Mouse (Mus musculus): Measurements from ENCODE around the gene Fsd2.

The Fsd2 gene

DNA sequence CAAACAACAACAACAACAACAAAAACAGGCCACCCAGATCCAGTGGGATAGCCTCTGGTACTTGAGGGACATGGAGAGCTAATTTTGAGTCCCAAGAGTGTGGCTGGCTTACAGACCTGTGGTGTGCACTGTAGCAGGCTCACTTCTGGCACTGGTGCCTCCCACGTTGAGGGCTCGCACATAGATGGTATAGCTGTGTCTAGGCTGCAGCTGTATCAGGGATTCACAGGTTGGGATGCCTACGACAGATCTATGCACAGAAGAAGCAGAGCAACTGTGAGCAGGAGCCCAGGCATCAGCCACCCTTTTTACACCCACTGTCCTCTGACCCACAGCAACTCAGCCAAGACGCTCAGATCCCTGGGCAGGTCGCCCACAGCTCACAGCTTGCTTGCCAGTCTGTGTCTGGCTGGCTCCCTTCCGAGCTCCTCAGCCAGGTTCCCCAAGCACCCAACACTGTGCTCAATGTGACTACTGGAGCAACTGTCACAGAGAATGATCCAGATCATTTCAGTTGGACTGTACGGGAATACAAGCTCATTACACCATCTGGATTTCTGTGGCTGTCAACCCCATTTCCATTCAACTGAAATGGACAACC lies 24.7 kb downstream of the Fsd2 start:
- DNase-seq (ENCODE audit: low spot score): no peak

DNA sequence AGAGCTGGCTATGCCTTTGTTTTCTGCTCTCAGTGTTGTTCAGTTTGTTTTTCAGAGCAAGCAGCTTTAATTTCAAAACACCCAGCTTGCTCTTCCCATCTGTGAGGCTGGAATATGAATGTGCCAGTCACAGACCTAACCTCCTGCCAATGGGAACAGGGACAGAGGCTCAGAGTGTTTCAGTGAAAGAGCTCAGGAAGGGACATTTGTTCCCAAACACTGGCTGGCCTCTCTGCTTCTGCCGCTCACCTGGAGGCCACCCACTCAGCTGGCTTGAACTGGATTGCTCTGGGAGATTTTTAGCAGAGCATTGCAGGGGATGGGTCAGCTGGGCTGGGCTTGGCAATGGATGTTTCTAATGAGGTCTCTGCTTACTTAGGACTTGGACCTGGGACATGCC lies 25.7 kb downstream of the Fsd2 start:
- DNase-seq (ENCODE audit: low spot score): no peak

DNA sequence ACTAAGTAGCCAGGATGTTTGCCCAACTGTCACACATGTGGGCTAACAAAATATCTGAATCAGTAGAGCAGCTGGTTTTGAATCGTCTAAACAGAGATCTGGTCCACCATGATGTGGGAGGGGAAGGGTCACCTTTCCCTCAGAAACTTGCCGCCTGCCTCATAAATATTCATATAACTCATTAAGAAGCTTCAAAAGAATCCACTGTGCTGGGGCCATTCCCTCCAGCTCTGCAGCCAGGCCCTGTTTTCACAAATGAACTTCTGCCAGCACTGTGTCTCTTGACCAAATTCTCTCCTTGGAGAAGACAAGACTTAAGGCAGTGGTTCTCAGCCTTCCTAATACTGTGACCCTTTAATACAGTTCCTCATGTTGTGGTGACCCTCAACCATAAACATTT lies 27.2 kb downstream of the Fsd2 start:
- no peak for DNase-seq (ENCODE audit: low spot score)

DNA sequence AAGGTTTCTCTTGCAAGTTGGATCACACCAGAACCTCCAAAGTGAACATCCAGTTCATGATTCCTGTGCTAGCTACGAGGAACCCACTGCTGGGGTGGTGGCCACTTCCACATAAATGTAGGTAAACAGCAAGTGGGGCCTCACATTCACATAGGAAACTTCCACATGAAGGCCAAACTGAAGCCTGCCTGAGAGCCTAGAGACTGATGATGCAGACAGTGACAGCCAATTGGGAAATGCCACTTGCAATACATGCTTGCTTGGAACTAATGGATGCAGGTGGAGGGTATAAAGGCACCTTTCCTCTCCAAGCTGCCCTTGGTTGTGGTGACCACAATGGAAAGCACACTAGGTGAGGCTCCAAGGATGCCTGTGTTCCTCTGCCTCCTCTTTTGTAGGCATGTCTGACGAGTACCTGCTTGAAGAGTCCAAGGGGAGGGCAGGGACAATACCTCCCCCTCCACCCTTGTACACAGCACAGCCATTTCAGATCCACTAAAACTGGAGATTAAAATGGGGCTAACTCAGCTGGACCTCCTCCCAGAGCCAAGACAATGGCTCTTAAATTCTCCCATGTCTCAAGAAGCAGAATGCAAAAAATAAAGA lies 28.6 kb downstream of the Fsd2 start:
- DNase-seq (ENCODE audit: low spot score): no peak

DNA sequence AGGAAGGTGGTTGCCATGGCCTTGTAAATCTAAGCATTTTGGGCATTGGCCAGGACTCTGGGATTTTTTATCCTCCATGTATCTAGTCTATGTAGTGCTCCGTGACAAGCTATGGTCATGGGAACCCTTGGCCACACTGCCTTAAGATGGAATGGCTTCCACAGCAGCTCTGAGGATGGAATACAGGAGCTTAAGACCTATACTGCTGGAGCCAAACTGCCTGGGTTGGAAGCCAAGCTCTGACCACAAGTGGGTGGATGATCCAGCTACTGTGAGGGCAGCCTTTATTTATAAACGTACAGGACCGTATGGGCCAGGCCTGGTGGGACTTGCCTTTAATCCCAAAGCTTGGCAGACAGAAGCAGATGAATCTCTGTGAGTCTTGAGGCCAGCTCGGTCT lies 30.3 kb downstream of the Fsd2 start:
- DNase-seq (ENCODE audit: low spot score): no peak

DNA sequence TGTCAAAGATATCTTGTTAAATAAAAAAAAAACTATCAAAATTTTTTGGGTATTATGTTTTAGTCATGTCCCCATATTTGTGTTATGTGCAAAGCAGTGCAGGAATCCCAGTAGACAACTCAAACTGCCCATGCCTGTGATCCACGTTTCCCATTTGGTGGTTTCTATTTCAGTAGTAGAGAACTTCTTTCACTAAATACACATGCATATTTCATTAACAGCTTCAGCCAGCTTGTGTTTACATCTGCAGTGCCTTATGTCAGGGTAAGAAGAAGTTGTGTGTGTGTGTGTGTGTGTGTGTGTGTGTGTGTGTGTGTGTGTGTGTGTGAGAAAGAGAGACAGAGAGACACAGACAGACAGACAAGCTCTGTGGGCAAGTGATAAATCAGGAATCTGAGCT lies 35.3 kb downstream of the Fsd2 start:
- no peak for DNase-seq (ENCODE audit: low spot score)

DNA sequence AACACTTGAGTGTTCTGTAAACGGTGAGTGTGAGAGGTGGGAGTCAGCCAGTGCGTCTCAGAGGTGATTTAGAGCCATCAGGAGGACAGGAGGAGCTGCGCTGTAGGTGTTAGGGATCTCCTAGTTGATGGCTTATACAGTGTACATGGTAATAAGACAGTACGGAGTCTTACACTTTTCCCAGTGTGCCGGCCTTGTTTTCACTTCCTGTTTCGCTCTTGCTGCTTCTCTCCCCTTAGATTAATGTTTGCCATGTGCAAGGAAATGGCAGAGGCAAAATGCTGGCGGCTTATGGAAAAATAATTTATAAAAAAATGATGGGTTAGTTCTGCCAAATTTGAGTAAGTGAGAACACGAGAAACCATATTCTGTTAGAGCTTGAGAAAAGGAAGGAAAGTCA lies 37.8 kb downstream of the Fsd2 start:
- DNase-seq (ENCODE audit: low spot score): no peak

DNA sequence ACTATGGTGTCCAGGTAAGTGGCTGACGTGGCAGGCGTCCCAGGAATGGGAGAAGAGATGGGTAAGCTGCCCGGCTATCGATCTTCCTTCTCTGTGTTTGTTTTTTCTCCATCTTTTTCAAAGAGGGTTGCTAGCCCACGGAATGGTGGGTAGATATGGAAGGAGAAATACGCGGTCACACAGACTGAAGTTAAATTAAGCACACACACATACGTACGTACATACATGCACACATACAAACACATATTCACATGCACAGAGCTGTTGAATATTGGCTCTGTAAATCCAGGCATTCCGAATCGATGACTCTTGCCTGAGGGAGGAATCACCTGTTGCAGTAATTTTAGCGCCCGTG lies 43.1 kb downstream of the Fsd2 start:
- DNase-seq (ENCODE audit: low spot score): no peak

DNA sequence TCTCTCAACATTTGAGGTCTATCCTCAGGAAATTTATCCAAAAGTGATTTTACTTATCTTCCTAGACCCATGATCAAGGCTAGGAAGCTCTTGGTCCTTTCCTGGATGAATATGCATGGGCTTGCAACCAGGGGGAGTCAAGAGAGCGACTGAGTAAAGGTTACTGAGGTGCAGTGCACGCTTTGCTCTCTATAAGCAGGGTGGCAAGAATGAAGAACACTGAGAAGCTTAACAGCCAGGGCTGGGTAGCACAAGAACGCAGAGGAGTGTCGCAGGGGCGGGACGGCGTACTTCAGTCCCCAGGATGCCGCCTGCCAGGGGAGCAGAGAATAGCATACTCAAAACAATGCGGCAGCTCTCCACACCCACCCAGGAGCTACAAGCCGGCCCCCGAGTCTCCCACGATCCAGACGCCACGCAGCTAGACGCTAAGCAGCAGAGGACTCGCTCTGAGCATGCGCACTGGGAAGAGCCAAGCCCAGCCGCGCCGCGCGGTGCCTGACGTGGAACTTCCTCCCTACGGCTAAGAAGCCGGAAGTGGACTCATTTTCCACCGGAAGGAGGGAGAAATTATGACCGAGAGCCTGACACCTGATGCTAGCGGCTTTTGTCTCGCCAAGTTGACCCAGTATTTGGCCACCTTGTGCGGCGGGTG lies 43.6 kb downstream of the Fsd2 start:
- peak; percentile 89 for DNase-seq (ENCODE audit: low spot score)

DNA sequence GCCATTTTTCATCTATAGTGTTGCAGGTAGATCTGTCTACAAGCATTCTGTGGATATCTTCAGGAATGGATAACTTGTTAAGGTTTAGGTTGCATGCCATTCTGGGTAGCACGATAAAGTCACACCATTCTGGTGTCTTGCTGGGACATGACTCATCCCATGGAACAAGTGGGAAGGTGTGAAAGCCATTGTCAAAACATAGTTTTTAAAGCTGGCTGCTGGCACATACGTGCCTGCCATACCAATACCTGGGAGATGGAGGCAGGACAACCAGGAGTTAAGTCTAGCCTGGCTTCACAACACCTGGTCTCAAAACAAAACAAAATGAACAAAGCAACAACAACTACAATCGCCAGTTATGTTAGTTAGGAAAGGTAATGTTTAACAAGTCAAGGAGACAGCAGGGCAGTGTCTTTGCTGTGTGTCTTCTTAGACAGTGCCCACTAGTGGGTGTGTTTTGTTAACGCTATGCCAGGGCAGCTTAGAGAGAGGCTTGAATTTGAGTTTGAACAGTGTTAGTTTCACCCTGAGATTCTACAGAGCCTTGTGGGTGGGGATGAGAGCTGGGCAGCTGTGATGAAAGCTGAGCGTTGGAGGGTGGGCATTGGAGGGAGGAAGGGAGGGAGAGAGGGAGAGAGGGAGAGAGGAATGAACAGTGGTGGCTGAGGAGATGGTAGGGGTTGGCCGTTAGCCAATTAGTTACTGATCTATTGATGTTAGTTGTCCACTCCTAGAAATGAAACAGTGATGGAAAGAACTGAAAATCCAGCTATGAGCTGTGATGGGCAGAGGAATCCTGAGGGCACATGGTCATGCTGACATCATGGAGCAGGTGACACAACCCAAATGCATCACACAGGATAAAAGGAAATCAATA lies 50.4 kb downstream of the Fsd2 start:
- no peak for DNase-seq (ENCODE audit: low spot score)

DNA sequence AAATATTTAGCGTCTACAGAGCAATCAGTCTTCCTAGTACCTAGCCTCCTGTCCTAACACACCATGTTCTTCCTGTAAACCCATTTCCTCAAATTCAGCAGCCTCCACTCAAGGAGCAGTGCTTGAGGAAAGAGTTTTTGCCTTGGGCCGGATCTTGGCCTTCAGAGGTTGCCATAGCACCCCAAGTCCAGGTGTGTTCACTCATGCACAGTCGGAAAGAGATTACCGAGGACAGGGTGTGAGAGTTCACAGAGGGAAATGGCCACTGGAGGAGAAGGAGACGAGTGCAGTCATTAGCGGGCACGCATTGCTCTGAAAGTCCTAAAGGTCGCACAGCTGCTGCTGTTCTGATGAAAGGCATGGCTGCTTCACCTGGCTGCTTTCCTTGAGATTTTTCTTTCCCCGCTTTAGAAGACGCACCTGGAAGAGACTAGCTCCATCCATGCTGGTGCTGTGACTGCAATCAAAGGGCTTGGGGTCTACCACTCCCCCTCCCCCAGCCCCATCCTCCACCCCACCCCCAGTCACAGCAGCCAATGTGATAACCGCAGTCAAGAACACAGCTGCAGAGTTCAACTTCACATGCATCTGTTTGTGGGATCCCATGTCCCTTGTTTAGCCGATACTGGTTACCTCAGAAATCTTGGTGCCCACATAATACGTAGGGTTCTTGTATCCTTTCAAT lies 51.7 kb downstream of the Fsd2 start:
- no peak for DNase-seq (ENCODE audit: low spot score)

DNA sequence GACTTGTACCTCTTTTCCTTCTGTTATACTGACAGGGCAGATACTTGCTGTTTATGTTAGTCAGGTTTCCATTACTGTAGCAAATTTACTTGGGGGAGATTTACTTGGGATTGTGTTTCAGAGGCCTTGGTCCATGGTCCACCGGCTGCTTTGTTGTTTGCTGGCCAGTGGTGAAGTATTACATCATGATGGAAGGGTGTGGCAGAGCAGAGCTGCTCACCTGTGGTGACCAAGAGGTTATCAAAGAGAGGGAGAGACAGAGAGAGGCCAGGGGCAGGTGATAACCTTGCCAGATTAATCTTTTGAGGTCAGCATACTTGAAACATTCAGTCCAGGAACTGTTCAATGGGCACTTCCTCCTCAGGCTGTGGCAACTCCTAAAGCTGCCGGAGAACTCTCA lies 65.7 kb downstream of the Fsd2 start:
- no peak for DNase-seq (ENCODE audit: low spot score)

DNA sequence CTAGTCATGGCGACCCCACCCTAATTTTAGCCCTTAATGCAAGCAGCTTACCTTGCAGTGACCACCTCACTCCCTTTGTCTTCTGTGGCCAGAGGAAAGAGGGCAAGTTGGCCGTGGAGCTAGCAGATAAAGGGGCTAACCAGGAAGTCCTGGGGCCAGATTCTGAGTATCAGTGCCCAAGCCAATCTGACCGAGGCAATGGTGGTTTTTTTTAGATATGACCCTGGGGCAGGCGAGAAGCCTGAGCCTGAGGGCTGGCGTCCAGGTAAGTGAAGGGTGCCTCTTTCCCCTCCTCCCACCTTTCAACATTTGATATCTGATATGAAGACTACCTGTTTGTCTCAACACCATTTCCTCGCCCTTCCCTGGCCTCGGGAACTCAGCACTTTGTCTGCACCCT lies 68.6 kb downstream of the Fsd2 start, which contains the start of gene BC048679:
BC048679 (minus strand) TSS at position 101 of the 400 bp plus-strand sequence.
- no peak for DNase-seq (ENCODE audit: low spot score)

DNA sequence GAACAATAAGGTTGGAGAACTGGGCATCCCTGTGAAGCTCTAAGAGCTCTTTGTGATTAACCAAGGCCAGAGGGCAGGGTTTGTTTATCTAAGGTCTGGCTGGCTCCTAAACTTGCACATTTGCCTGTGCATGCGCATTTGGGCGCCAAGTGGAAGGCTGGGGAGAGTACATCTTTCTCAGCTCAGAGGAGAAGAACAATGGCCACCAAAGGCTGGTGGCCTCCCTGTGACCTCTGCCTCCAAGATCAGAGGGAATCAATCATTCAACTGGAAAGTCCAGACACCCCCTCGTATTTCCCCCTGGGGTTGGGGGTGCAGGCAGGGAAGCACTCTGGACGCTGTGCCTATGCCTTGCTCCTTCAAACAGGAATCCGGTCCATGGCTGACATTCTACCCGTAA lies 69.6 kb downstream of the Fsd2 start:
- DNase-seq (ENCODE audit: low spot score): no peak

DNA sequence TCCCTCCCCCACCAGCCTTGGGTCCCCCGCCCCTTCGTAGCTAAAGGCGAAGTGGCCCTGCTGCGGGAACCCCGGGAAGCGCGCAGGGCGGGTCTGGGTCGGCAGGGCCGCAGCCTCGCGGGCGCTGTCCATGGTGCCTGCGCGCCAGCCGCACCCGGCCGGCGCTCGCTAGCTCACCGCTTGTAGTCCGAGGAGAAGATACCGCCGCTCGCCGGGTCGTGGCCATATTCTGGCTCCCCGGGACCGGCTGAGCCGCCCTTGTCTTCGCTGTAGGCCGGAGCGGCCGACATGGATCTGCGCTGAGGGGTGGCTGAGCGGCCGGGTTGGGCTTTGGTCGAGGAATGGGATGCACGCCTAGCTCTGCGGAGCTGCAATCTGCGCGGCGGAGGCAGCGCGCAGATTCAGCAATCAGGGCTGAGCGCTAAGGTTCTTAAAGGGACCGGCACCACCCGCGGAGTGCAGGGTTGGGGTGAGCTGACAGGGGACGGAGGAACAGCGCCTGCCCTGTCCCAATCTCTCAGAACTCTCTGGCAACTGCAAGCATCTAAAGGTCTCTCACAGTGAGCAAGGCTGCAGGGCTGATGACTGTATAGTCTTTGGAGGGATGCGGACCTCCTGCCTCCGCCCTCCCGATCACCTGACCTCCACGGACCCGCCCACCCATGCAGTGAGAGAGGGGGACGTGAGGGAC lies 73.3 kb downstream of the Fsd2 start, which contains the start of gene Ap3b2:
Ap3b2 (minus strand) TSS at position 595 of the 691 bp plus-strand sequence.
- peak; percentile 83 for DNase-seq (ENCODE audit: low spot score)

DNA sequence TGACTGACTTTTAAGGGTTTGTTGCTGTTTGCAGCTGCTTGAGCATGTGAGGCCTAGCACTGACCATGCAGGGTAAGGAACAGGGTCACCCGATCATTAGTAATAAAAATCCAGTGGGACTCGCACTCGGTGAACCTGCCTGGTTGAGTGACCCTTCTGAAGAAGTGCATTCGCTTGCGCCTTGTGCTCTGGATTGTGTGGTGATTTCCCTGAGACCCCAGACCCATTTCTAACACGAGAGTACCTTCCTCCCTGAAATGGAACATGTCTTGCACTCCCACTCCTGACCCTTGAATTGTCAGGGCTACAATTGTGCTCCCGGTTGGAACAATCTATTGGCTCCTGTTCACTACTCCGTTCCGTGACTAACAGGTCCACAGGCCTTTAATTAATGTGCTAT lies 74.1 kb downstream of the Fsd2 start:
- DNase-seq (ENCODE audit: low spot score): no peak

DNA sequence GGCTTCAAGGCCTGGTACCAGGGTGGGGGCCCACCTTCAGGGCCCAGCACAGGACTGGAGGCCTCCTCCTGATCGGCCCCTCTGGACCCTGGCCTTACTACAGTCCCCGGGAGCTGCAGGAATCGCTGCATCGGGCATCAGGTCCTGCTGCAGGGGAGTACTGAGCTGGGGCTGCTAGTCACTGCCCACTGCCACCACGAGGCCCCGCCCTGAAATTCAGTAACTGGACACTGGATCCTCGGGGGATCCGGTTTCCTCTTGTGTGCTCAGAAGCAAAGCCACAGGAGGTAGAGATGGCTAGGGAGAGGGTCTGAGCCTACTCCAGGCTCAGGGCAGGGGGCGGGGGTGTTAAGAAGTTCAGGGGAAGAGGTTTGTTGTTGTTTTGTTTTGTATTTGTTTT lies 77.1 kb downstream of the Fsd2 start:
- no peak for DNase-seq (ENCODE audit: low spot score)

Data from testis, postnatal 10 days (tissue).